Mouse (Mus musculus): ENCODE data around the gene Gm10762. TPM values are rescaled to one million over a fixed set of nuclear protein-coding genes. Genes with fewer than 3 reads are reported as not detected.

The Gm10762 gene
- total and polyA plus RNA-seq, 2 experiments from 2014 or later: 18.2 to 29.8 TPM

DNA sequence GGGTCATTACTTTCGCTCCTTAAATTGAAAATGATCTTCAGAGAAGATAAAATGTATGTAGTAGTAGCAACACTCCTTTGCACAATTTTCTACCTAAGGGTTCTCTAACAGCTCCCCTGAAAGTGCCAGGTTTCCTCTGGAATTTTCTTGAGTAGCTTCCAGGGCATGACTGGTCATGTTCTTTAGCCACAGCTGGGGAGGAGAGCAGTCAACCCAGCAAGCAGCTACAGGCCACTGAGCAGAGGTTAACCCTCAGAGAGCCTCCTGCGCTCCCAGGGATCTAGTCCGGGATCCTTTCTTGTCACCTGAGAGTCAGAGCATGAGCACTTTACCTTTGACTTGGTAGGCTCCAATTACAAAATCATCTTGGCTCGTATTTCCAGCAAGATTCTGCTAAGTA lies 42.7 kb downstream of the Gm10762 start:
- Histone ChIP-seq H3K4me3 (ENCODE audit: low read depth, low read length) (no peak overlapping the region), H3K27ac (ENCODE audit: low read depth, low read length) (no peak overlapping the region), H3K9ac (replicated peaks; ENCODE audit: low read length, poor library complexity, severe bottlenecking) (no peak overlapping the region), H3K9me3 (ENCODE audit: low read length) (no peaks in the 10 kb centered on the region), H3K4me2 (ENCODE audit: low read depth, low read length, poor library complexity, severe bottlenecking) (no peak overlapping the region), H3K4me1 (ENCODE audit: insufficient read depth, low read length) (no peaks in the 10 kb centered on the region), H3K36me3 (ENCODE audit: insufficient read depth, low read length) (peaks cover 13% of the 10 kb centered on the region; the same call in 1 of the 2 replicates), H3K27me3 (ENCODE audit: insufficient read depth, low read length) (no peaks in the 10 kb centered on the region)
- TF ChIP-seq CTCF (IDR thresholded peaks at IDR 0.05): no peak
- DNase-seq (ENCODE audit: low spot score) (no peak), ATAC-seq (ENCODE audit: low FRiP score) (no peak)
- WGBS: 92% methylated on average over 4 of the region's 4 CpGs

Small RNA genes lying within 50 kb of the gene (microRNA-seq; reads per million reads assigned to microRNA genes)
- not detected for gene Gm22859 (ENCODE audit: borderline number of aligned reads)

Other genes starting within 250 kb of the Gm10762 start
- 27.7 and 32.3 TPM in 2 replicates for gene Tmem87b, start 149.6 kb downstream of the Gm10762 start, total RNA-seq (2014; rRNA removed)
- gene Tmem87b, start 149.6 kb downstream of the Gm10762 start, polyA plus RNA-seq (2015; fragmentation: Nextera tagmentation; extraction: Ambion mirVana): 34.8 and 35.7 TPM in 2 replicates
- gene Fbln7, start 104.7 kb downstream of the Gm10762 start, total RNA-seq (2014; rRNA removed): 3.2 and 6.3 TPM in 2 replicates
- gene Fbln7, start 104.7 kb downstream of the Gm10762 start, polyA plus RNA-seq (2015; fragmentation: Nextera tagmentation; extraction: Ambion mirVana): 4.2 and 4.8 TPM in 2 replicates
- 3.5 and 5.0 TPM in 2 replicates for gene Zc3h8, start 23.6 kb downstream of the Gm10762 start, total RNA-seq (2014; rRNA removed)
- 14.7 and 15.5 TPM in 2 replicates for gene Zc3h8, start 23.6 kb downstream of the Gm10762 start, polyA plus RNA-seq (2015; fragmentation: Nextera tagmentation; extraction: Ambion mirVana)
- gene Zc3h6, start 323 bp downstream of the Gm10762 start, total RNA-seq (2014; rRNA removed): 6.8 and 8.9 TPM in 2 replicates
- gene Zc3h6, start 323 bp downstream of the Gm10762 start, polyA plus RNA-seq (2015; fragmentation: Nextera tagmentation; extraction: Ambion mirVana): 4.8 and 5.9 TPM in 2 replicates
- 1.8 and 2.3 TPM in 2 replicates for gene Vinac1, start 80.4 kb upstream of the Gm10762 start, total RNA-seq (2014; rRNA removed)
- gene Vinac1, start 80.4 kb upstream of the Gm10762 start, polyA plus RNA-seq (2015; fragmentation: Nextera tagmentation; extraction: Ambion mirVana): 0.94 and 1.1 TPM in 2 replicates
- gene Ttl, start 98.2 kb upstream of the Gm10762 start, total RNA-seq (2014; rRNA removed): 53.7 and 58.0 TPM in 2 replicates
- 28.8 and 30.2 TPM in 2 replicates for gene Ttl, start 98.2 kb upstream of the Gm10762 start, polyA plus RNA-seq (2015; fragmentation: Nextera tagmentation; extraction: Ambion mirVana)
- 23.1 and 25.9 TPM in 2 replicates for gene Polr1b, start 133.3 kb upstream of the Gm10762 start, total RNA-seq (2014; rRNA removed)
- 10.4 and 11.1 TPM in 2 replicates for gene Polr1b, start 133.3 kb upstream of the Gm10762 start, polyA plus RNA-seq (2015; fragmentation: Nextera tagmentation; extraction: Ambion mirVana)
- 12.2 and 23.6 TPM in 2 replicates for gene Chchd5, start 162.0 kb upstream of the Gm10762 start, total RNA-seq (2014; rRNA removed)
- gene Chchd5, start 162.0 kb upstream of the Gm10762 start, polyA plus RNA-seq (2015; fragmentation: Nextera tagmentation; extraction: Ambion mirVana): 14.1 and 14.5 TPM in 2 replicates
- 80.0 and 82.2 TPM in 2 replicates for gene Slc20a1, start 231.0 kb upstream of the Gm10762 start, total RNA-seq (2014; rRNA removed)
- 44.9 and 47.7 TPM in 2 replicates for gene Slc20a1, start 231.0 kb upstream of the Gm10762 start, polyA plus RNA-seq (2015; fragmentation: Nextera tagmentation; extraction: Ambion mirVana)

All from midbrain, postnatal 0 days (tissue).